Mouse (Mus musculus): ENCODE measurements around the gene Fzd4. TPM values are rescaled to one million over a fixed set of nuclear protein-coding genes. Genes with fewer than 3 reads are reported as not detected.
A peak's percentile ranks its signal among the peaks of the same experiment; 100 is the strongest.

Fzd4 gene
- 10 to 100 TPM; 36.5 to 37.7 TPM for total RNA-seq (2021)
- long read RNA-seq, experiment 1, full-length matches to known transcripts = 38 of 51 reads
- long read RNA-seq, experiment 1, partial matches to known transcripts = 12 of 51 reads
- long read RNA-seq, experiment 1, other reads (novel, unspliced or antisense) = 1 of 51 reads
- long read RNA-seq, experiment 2, full-length matches to known transcripts = 43 of 57 reads
- long read RNA-seq, experiment 2, partial matches to known transcripts = 14 of 57 reads
- long read RNA-seq, experiment 2, other reads (novel, unspliced or antisense) = 0 of 57 reads

GRCm38 (mm10) chr7:89404081-89404733 is at the start of gene Fzd4, which contains the start of gene Tmem135:
Gene Fzd4, plus strand, starts transcription at chr7:89404355.
Gene Tmem135, minus strand, starts transcription at chr7:89404222.
- DNase-seq = peak; percentile 96

- DNase-seq = no peak
These were observed 48.5 kb upstream of the Fzd4 start for GRCm38 (mm10) chr7:89355519-89356255.

- DNase-seq = no peak
These were observed 47.8 kb upstream of the Fzd4 start for GRCm38 (mm10) chr7:89356307-89356706.

- DNase-seq = no peak
These were observed 40.2 kb upstream of the Fzd4 start for GRCm38 (mm10) chr7:89363975-89364374.

- no peak for DNase-seq
These were observed 38.8 kb upstream of the Fzd4 start for GRCm38 (mm10) chr7:89365135-89365880.

- DNase-seq = no peak
These were observed 36.5 kb upstream of the Fzd4 start for GRCm38 (mm10) chr7:89367643-89368042.

GRCm38 (mm10) chr7:89370086-89370485 is 34.1 kb upstream of the Fzd4 start:
- no peak for DNase-seq

- DNase-seq = no peak
These were observed 33.2 kb upstream of the Fzd4 start for GRCm38 (mm10) chr7:89370917-89371316.

- DNase-seq = no peak
These were observed 32.4 kb upstream of the Fzd4 start for GRCm38 (mm10) chr7:89371623-89372295.

- no peak for DNase-seq
These were observed 23.0 kb upstream of the Fzd4 start for GRCm38 (mm10) chr7:89380935-89381705.

GRCm38 (mm10) chr7:89382892-89383291 is 21.3 kb upstream of the Fzd4 start:
- DNase-seq = no peak

GRCm38 (mm10) chr7:89388981-89389380 is 15.2 kb upstream of the Fzd4 start:
- no peak for DNase-seq

- no peak for DNase-seq
These were observed 13.5 kb upstream of the Fzd4 start for GRCm38 (mm10) chr7:89390660-89391059.

GRCm38 (mm10) chr7:89391281-89391680 is 12.9 kb upstream of the Fzd4 start:
- DNase-seq = no peak

- no peak for DNase-seq
These were observed 12.3 kb upstream of the Fzd4 start for GRCm38 (mm10) chr7:89391831-89392230.

GRCm38 (mm10) chr7:89392388-89392787 is 11.8 kb upstream of the Fzd4 start:
- DNase-seq = no peak

- no peak for DNase-seq
These were observed 11.3 kb upstream of the Fzd4 start for GRCm38 (mm10) chr7:89392825-89393224.

- DNase-seq = no peak
These were observed 8.8 kb upstream of the Fzd4 start for GRCm38 (mm10) chr7:89395399-89395798.

- DNase-seq = no peak
These were observed 7.8 kb upstream of the Fzd4 start for GRCm38 (mm10) chr7:89396386-89396785.

GRCm38 (mm10) chr7:89397837-89398534 is 6.2 kb upstream of the Fzd4 start:
- no peak for DNase-seq

Measured in gastrocnemius, postnatal 10 days (tissue).